Mouse (Mus musculus) A20 (cell line): ENCODE results near the gene Sh3tc1.

ENCODE experiments used
- DNase-seq: peaks from one replicate; pipeline ENCODE4 v3.0.0-alpha.2; 2011; ENCODE audit warnings: low read depth, low spot score

The Sh3tc1 gene

DNA sequence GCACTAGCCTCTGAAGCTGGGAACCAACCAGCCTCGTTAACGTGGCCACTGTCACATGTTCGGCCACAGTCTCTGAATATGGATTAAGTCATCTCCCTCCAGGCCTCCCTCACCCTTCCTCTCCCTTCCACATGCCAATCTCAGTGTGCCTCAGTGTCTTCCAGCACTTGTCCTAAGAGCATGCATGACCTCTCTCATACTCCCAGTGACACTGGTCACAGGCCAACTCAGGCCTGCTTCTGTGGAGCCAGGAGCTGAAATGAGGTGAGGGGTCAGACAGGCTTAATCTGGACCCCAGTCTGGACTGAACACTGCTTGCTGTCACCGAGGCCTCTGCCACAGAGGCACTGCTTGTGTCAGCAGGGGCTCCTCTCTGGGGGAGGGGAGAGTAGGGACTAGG lies 53.5 kb downstream of the Sh3tc1 start:
- DNase-seq = no peak

DNA sequence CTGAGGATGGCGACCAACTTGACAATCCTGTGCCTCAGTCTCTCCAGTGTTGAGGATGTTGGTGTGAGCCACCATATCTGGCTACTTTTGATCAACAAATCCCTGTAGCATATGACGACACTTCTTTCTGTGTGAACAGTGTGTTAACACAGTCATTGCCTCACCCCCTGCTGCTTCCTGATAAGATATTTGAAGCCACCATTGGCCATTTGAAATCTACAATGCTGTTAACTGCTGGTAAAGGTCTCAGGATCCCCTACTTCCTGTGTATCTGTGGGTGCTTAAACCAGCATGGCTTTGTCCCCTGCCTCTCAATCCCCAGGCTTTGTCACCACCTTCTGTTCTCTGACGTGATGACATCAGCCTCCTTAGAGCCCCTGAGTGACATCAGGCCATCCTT lies 54.7 kb downstream of the Sh3tc1 start:
- DNase-seq = no peak

DNA sequence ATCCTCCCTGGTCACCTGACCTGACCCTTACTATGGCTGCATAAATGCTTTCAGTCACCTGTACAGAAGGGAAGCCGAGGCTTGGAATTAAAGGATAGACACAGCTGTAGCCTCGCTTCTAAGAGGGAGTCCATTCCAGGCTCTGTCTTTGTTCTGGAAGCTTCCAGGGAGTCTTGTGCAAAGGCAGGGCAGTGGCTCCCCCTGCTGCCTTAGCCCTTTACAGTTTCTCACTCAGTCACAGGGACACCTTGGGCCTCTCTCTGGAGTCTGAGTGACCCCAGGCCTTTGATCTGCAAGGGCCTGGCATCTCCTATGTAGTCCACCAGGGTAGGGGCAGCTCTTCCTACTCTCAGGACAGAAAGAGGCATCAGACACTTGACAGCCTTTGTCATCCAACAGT lies 58.8 kb downstream of the Sh3tc1 start:
- DNase-seq = no peak

DNA sequence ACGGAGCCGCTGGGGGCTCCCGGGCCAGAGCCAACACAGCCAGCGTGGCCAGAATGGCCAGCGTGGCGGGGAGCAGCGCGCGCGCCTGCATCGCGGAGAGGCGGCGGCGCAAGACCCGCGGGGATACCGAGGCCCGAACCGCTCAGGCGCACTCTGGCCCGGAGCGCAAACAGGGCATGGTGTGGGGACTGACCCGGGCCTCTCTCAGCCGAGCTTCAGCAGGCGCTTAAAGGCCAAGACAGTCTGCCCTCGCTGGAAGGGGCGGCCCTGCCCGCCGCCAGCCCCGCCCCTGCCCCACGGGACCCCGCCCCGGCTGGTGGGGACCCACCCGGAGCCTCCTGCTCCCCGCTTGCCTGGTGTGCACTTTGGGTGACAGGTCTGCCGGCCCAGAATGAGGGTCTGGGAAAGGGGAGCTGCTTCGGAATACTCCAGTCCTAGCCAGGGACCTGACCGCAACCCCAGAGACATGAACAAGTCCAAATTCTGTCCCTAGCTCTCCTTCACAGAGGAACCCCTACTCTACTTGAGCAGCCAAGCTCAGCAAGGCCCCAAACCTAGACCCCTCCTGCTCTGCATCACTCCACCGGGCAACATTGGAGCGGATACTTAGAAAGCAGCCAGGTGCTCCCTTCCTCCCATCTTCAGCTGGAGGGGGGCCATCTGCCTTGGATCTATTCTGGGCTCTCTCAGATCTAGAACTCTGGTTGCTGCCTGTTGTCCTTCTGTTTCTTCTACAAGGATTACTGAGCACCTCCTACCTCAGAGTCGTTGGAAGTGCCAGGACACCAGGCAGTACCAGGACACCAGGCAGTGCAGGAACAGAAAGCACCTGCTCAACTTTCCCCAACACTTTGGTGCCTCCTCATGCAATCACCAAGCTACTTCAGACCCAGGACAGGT lies 60.3 kb downstream of the Sh3tc1 start, which contains the start of gene Htra3:
TSS of gene Htra3 (minus strand) at position 527 of the 900 bp plus-strand sequence.
- DNase-seq = no peak

DNA sequence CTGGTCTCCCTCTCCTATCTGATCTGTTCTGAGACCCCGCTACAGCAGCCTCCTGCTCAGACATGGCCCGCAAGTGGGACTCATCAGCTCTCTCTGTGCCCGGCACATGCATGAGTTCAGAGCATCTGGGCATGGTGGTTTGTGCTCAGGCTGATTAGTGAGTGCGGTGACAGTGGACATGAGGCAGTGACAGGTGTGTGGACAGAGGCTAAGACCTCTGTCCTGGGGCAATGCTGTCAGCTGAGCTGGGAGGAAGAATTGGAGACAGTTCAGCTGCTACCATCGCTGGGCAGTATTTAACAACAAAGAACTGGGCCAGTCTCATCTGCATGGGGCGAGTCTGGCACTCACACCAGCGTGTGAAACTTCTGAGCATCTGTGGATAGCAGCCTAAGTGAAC lies 62.8 kb downstream of the Sh3tc1 start:
- no peak for DNase-seq

DNA sequence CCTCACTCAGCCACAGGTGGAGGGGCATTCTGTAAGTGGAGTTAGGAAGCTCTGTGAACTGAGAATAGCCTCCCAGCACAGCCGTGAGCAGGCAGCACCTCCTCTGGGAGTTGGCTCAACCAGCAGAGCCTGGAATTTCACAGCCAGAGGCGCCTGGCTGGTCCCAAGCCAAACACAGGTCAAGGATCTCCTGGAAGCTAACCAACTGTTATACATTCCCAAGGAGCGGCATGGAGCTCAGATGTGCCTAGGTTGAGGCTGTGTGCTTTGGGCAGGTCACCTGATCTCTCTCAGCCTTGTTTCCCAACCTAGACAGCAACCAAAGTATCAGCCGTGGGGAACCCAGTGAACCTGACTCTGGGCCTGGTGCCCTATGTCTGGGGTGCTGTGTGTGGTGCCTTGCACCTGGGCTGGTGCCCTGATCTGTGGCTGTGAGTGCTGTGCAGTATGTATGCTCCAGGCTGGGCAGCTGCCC lies 65.7 kb downstream of the Sh3tc1 start:
- DNase-seq = no peak

DNA sequence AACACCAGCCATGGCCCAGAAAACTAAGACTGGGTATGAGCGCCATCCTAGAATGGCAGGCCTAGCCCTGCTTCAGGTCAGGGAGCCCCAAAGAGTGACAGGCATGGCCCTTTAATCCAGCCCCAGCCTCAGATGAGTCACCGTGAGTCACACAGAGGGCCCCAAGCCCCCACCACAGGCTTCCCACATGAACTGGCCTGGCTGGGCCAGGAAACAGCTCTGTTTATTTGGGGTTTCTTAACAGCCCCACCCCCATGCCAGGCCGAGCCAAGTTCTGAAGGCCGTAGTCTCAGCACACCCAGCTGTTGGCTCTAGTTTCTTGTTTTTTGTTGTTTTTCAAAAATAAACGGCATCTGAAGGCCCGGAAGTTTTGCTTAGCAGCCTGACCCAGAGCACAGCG lies 66.7 kb downstream of the Sh3tc1 start:
- DNase-seq = no peak

DNA sequence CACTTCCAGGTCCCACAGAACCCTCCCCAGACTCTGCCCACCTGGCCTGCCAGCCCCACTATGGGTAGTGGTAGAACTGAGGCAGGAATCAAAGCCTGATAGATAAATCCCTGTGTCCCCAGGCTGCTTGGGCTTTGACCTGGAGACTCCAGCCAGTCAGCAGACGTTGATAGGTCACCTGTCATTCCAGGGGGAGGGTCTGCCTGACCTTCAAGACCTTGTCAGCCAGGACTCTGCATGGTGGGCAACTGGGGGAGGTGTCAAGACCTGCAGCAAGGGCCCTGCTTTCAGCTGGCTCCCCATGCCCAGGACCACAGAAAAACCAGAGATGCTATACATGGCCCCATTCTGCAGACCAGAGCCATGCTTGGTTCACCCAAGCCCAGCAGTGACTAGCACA lies 67.2 kb downstream of the Sh3tc1 start:
- DNase-seq = no peak

DNA sequence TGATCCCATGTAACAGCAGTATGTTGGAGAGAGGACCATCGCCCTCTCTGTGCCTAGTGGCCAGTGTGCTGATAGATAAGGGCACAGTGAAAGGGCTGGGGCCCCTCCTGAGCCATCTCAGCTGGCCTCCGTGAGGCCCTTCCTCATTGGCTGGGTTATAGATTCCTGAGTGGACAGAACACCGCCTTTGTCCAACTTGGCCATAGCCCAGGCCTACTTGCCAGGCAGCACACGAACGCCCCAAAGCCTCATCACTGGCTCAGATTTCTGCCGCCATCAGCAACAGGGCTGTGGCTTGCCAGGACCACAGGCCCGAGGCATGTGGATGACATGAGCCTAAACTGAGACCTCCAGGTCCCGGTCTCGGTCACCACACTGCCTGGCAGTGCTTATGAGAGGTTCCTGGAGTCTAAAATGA lies 68.3 kb downstream of the Sh3tc1 start:
- DNase-seq = no peak

DNA sequence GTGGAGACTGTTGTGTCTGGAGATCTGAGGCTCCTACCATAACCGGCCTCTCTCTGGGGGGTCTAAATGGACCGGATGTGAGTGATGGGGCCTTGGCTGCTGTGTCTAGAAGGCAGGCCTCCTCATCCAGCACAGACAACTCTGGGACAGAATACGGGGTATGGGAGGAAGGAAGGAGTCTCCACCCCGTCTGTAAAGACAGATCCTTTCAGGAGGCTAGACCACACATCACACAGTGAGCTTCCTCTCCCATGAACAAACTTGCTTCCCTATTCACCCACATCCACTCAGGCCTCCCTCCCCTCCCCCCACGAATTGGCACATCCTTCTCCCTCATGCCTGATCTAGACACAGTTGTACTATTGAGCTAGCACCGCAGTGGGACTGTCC lies 69.4 kb downstream of the Sh3tc1 start:
- DNase-seq = no peak

DNA sequence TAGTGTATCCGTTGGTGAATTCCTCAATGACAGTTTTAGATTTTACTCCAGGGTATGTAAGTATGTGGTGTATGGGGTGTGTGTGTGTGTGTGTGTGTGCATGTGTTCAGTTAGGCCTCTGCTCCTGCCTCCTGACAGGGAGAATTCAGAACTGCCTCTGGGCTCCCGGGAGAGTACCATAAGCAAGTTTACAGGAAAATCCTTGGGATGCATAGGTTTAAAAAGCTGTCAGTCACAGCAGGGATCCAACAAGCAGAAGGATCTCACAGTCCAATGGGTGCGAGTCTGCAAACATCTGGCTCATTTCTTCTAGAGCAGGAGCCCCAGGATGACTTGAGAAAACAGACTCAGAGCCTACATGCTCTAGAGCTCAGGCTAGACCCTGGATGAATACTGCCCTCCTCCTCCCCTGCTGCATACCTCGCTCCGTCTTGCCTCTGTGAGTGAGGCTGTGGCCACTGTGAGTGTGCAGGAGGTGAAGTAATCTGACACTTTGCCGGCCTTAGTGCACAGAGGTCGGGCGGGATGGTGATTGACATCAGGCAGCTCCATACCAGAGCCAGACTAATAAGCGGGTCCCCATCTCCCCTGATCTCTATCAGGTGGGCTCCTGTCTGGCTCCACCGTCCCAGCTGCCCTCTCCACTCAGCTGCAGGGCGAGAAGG lies 69.9 kb downstream of the Sh3tc1 start:
- DNase-seq = no peak

DNA sequence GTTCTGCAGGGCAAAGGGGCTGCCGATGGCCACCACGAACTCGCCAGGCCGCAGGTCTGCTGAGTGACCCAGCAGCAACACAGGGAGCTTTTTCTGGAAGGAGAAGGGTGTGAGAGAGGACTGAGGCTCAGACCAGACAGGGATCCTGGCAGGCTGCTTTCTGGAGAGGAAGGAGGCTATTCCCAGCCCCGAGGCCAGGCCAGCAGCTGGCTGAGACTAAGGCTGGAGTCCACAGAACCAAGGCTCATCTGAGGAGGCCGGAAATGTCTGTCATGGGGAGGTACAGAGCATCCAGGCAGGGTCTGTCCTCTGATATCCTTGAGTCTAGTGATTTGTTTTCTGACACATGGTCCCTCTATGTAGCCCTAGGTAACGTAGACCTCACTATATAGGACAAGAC lies 73.6 kb downstream of the Sh3tc1 start:
- DNase-seq = no peak

DNA sequence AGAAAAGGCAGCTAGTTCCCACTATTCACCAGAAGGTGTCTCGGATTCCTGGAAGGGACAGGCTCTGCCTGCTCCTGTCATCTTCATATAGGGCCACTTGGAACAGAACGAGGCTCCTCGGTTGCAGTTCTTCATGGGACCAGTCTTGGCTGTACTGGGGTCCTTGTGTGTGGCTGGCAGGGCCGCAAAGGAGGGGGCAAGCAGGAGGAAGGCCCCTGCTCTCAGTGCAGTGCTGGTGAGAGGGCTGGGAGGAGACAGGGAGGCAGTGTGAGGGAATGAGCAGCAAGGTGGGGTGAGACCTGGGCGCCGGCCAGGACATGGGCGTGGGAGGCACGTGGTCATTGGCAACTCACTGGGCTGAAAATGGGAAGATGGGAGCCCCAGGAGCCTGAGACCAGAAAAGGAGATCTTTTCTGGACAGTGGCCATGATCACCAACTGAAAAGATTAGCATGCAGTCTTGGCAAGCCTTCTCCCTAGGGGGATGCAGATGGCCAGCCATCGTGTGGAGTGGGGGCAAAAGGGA lies 77.7 kb downstream of the Sh3tc1 start:
- no peak for DNase-seq

DNA sequence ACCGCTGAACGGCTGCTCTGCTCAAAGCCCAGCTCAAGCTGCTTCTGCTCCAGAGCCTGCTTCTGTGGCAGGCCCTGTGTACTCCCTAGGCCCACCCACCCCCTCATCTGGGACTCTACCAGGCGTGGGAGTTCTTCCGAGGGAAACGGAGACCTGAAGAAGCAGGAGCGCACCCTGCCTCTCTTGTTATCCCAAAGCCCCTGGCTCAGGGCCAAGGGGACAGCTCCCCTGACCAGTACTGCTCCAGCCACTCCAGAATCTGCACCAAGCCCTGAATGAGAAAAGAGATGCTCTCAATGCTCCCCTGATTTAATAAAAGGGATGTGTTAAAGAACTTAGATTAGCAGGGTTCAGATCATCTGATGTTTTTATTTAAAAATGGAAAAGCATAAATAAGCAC lies 78.6 kb downstream of the Sh3tc1 start:
- no peak for DNase-seq

DNA sequence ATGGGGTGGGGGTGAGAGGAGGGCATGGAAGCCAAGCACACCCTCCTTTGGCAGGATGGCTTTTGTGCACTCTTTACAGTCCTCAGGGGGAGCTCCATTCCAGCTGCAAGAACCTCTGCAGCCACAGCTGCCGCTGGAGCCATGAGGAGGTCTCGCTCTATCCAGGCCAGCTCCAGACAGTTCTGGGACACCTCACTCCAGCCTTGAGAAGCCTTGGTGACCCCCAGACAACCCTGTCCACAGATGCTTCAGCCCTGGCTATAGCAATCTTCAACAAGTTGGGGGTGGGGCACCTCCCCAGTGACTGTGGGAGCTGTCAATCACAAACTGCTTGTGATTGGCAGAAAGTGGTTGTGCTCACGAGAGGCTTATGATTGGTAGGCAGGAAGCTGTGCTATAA lies 80.3 kb downstream of the Sh3tc1 start:
- DNase-seq = no peak

DNA sequence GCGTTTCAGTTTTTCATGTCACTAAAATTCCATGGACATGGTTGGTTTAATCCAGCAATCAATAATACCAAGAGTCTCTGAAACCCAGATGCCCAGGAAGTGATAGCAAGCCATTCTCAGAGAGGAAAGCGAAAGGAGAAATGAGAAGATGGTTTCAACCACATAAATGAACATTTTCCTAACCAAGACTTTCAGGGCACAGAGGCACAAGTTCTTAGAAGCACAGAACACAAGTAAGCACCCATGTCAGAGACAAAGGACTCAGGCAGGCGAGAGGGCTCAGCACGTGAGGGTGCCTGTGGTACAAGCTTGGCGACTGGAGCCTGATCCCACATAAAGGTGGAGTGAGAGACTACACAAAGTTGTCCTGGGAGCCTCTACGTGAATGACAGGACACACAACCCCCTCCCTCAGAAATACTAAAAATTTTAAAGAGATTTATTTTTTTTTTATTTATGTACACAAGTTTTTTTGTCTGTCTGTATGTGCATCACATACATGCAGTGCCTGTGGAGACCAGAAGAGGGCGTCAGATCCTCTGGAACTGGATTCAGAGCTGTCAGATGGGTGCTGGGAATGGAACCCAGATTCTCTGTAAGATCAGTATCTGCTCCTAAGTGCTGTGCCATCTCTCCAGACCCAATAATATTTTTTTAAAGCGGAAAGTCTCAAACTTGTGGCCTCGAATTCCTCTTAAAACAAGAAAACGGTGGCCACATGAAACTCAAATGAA lies 83.9 kb downstream of the Sh3tc1 start:
- DNase-seq = no peak

DNA sequence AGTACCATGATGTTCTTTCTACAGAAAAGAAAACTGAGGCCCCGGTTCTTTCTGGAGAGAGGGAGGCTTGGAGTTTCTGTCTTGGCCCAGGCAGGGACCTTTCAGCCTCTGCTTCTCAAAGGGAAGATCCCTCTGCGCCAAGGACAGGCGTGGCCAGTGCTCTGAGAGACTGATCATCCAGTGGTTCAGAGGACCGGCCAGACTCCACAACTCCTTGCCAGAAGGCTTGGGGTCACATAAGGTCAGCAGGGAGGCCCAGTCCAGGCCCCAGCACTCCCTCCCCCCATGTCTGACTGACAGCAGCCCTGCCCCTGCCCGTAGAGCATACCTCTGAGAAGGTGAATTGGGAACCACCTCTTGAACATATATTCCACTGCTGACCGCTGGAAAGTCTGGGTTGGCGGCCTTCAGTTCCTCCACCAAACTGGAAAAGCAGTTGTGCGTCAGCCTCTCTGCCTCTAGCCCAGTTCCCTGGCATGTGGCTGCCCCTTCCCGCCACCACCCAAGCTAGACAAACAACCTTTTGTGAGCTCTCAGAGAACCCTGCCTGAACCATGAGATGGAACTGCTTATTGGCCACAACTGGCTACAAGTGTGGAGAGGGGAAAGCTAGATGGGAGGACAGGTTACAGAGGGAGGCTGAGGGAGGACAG lies 85.9 kb downstream of the Sh3tc1 start:
- no peak for DNase-seq

DNA sequence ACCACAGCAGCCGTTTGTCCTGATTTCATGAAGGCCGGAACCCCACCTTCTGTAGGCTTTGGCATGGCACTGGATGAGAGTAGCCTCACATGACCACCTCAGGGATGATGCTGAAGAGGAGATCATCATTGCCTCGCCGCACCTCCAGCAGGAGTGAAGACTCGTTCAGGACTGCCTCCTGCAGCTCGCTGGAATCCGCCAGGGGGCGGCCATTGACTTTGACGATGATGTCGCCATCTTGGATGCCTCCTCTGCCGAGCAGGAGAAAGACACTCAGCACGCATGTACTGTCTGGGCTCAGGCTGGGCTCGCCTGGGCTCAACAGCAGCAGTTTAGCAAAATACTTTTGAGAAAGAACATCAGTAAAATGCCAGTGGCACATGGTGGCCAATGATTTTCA lies 86.9 kb downstream of the Sh3tc1 start:
- DNase-seq = peak; percentile 8

DNA sequence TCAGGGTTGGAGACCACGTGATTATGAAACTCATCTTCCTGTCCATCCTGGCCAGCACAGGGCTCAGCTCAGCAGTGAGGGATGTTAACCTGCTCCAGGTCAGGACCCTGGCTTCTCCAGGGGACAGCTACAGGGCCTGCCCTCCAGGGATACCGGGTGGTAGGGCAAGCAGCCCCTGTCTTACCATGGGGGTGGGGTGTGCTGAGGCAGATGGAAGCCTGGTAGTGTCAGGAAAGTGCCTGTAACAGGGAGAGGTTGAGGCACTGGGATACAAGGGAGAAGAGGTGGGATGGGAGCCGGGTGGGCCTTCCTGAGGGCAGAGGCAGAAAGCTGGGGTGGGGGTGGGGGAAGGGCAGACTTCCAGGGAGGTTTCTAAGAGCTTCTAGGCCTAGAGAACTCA lies 87.5 kb downstream of the Sh3tc1 start:
- no peak for DNase-seq

DNA sequence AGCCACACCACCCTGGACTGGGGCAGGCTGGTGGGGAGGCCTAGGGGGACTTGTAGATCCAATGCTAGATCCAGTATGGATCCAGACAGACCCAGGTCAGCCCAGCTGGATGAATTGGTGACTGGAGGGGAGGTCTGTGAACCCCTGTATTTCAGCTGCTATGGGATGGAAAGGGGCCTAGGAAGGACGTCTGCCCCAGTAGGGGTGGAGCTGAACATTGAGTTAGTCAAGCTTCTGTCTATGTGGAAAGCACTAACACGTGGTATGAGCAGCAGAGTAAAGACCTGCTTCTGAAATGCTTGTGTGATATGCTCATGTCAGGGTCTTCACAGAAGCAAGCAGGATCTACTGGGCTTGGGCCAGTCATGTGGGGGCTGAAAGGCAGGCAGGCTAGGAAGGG lies 91.6 kb downstream of the Sh3tc1 start:
- no peak for DNase-seq

DNA sequence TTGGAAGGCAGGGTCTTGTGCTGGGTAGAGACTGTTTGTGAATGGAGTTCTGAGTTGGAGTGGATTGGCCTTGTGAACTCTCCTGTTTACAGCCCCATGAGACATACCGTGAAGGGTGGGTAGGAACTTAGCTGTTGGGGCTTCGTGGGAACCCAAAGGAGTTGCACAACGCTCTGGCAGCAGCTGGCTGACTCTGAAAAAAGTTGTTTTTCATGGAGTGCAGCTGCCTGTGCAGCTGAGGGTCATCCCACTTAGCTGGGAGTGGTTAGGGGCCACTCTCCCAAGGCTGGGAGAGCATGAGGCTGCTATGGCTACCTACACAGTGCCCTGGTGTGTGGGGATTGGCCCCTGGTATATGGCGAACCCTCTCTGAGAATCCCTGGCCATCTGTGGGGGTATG lies 92.2 kb downstream of the Sh3tc1 start:
- DNase-seq = no peak
